Mouse (Mus musculus) left cerebral cortex, postnatal 36 days (tissue): ENCODE results near the gene Cfap58. TPM values are rescaled to one million over a fixed set of nuclear protein-coding genes. Genes with fewer than 3 reads are reported as not detected.

ENCODE experiments used
- DNase-seq, 2 experiments: peaks; one replicate each; pipeline ENCODE4 v3.0.0; 2021 to 2022; ENCODE audit warnings: low spot score in 2 of 2, mixed read lengths in 1 of 2
- intact Hi-C: fragments of 180-260 bp; cut with DNase I; formaldehyde crosslinking; loops from one replicate; pipeline ENCODE4 v1.15.1; 2025
- microRNA-seq: library from miRNA; unstranded; fragments of <30 nt; microRNA quantifications from one replicate; pipeline ENCODE4 v1.2.0, GENCODE M21; 2022
- total RNA-seq, 2 experiments: library from RNA; stranded (reverse); gene quantifications; 2 replicates each; pipeline ENCODE4 v1.2.3; 2021

The Cfap58 gene
- total RNA-seq, 2 experiments from 2014 or later: 0.29 to 0.30 TPM

DNA sequence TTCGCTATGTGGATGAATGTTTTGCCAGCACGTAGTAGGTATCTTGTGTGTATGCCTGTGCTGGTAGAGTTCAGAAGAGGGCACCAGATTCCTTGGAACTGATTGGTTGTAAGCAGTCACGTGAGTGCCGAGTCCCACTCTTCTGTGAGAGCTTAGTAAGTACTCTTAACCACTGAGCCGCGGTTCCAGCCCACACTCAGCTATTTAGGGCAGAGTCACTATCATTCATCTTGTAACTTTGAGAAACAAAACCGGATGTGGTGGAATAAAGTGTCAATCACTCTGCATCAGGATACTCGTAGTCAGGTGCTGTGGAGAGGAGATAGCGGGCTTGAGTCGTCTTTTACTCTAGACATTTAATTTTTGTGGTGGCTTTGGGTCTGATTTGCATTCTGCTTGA lies 86.3 kb downstream of the Cfap58 start:
- intact Hi-C loops: no loop called here
- DNase-seq: no peak

DNA sequence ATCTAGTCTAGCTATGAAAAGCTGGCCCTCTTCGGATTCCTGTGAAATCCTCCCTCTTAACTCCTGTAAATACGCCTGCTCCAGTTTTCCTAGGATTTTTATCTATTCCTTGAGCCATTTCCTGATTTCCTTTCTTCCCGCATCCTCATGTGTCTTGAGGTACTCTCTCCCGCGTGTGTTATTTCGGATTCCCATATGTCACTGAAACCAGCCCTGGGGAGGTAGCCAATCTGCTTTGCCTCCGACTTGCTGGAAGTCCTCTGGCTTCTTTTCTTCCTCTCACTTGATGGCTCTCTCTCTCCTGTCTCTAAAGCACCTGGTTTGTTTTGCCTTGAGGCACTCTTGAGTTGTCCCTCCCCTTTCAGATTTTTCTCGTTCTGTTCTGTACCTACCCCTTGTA lies 87.9 kb downstream of the Cfap58 start:
- intact Hi-C loops: no loop called here
- DNase-seq: no peak

DNA sequence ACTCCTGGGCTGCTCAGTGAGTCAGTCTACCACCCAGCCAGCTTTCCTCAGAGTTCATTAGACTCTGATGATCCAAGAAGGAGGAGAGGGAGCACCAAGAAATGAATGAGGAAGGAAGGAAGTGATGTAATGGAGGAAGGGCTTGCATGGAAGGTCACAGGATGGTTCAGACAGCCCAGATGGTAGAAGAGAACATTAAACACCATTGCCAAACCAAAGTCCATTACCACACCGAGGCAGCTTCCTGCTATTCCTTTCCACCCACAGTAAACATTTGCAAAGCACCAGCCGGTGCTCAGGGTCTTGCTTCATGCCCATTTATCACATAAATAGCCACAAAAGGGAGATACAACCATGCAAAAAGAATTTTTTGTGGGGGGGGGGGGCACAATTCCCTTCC lies 89.4 kb downstream of the Cfap58 start:
- intact Hi-C loops: no loop called here
- no peak for DNase-seq

DNA sequence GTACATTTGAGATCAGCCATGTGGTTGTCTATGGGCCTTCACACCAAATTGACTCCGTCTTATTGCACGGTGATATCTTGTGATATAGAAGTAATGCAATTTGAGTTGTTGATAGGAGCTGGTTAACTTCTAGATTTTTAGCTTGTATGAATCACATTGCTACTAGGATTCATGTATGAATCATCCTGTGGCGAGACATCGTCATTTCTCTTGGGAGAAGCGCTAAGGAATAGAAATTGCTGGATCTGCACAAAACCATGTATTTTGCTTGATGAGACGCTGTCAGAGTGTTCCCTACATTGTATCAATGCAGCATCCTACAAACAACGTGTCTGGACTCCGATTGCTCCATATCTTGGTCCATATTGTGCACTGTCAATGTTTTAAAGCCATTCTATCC lies 102.1 kb downstream of the Cfap58 start:
- intact Hi-C loops: no loop called here
- peak in 1 of 2 experiments; percentile 14 for DNase-seq

DNA sequence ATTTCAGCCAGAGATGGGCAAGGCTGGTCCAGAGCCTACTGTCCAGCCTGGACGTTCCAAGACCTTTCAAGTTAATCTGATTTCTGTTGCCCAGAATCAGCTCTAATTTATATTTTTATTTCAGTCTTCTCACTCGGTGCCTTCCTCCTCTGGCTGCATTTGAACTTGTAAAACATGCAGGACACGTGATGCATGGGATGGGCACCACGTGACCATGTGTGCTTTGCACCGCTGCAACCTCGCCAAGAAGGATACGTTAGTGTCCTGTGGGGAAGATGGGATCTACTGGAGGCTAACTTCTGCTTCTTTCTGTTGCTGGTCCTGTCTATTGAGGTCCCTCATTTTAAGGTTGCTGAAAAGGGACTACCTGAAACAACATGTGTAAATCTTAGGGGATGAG lies 109.8 kb downstream of the Cfap58 start:
- no peak for DNase-seq
- intact Hi-C loops: no loop called here

DNA sequence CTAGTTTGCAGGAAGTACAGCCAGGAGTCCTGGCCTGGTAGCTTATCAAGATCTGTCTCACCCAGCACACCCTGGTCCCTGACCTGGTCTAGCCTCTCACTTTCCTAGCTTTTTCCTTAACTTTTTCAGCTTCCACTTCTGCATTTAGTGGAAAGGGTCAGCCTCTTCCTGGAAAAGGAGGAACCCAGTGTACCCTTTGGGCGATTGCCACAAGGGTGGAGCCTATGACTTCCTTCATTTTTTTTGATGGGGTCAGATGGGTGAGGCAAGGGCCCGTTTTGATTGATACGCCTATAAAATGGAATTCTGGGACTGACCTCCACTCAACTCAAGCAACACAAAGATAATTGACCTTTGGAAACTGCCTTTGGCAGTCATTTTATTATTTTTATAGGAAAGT lies 111.9 kb downstream of the Cfap58 start:
- no peak for DNase-seq
- intact Hi-C loops: no loop called here

DNA sequence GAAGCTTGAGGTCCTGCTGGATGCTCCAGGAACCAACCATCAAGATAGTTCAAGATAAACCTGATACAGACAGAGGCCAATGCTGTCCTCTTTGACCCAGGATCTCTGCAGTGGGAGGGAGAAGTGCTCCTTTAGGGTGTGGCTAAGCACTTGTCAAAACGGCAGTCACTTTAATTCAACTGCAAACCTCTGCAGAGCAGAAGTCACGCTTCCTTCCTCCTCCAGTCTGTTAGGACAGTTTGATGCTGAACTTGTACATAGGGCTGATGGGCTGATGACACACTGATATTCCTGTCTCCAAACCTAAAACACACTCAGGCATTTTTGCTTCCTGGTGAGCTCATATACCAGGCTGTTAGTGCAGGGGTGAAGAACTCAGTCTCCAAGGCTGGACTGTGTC lies 125.8 kb downstream of the Cfap58 start:
- intact Hi-C loops: no loop called here
- DNase-seq: no peak

DNA sequence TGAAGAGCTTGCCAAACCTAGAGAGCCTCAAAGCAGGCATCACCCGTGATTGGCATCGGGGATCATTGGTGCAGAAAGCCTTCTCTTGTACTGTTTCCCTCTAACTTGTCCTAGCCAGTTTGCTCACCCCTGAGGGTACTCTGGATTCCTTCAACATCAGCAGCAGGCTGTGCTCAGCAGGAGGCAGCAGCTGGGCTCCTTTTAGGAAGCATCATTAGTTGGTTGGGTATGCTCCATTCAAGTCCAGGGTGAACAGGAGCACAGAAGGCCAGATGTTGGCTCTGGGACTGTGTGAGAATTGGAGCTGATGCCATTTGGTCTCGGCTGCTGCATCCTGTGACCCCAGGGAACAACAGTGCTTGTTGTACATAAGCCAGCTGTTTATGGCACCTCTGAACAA lies 142.2 kb downstream of the Cfap58 start:
- intact Hi-C loops: no loop called here
- no peak for DNase-seq

DNA sequence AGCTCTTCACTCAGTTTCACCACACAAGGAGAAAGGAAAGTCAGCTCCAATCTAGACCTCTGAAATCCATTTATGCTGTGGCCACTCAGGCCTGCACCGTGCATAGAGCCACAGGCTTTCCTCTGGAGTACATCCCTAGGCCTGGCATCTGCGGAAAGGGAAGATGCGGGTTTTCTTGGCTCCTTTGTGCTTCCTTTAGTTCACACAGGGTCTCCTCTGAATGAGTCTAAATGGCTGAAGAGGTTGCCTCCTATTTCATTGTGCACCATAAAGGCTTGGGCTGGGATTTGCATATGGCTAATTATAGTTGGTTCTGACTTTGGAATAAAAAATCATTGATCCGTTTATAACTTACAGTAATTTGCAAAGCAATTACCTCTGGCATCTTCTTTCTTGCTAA lies 144.0 kb downstream of the Cfap58 start:
- DNase-seq: no peak
- intact Hi-C loops: no loop called here

Small RNAs within 50 kb of the gene (microRNA-seq; reads per million reads assigned to microRNA genes)
- not detected for gene Gm22240

Other genes with a start within 250 kb of the Cfap58 start
- gene Col17a1, start 245.6 kb upstream of the Cfap58 start, total RNA-seq: under 1 TPM; 0.32 TPM
- gene Sfr1, start 206.0 kb upstream of the Cfap58 start, total RNA-seq: 10 to 100 TPM; 83.9 to 90.7 TPM
- gene Gsto1, start 82.7 kb upstream of the Cfap58 start, total RNA-seq: 10 to 100 TPM; 46.6 to 50.3 TPM
- 1 to 10 TPM; 2.2 to 2.7 TPM for gene Gsto2, start 72.1 kb upstream of the Cfap58 start, total RNA-seq
- under 1 TPM; 0.29 to 0.39 TPM for gene Cfap43, start 18.4 kb upstream of the Cfap58 start, total RNA-seq
- gene Itprip, start 18.4 kb upstream of the Cfap58 start, total RNA-seq: 1 to 10 TPM in 1 of 2 experiments, under 1 TPM in 1; 0.95 to 1.1 TPM